Mouse (Mus musculus) lung, postnatal 0 days (tissue): ENCODE data around the gene Gm29776.

ENCODE experiments used
- CTCF ChIP-seq: IDR thresholded peaks from 2 replicates; pipeline ENCODE4 v1.5.1; 2016; ENCODE audit warnings: antibody characterized with exemption, mild to moderate bottlenecking
- EP300 ChIP-seq: IDR thresholded peaks from 2 replicates; pipeline ENCODE4 v1.6.1; 2016; ENCODE audit warnings: antibody characterized with exemption, mild to moderate bottlenecking, control low read depth

DNA sequence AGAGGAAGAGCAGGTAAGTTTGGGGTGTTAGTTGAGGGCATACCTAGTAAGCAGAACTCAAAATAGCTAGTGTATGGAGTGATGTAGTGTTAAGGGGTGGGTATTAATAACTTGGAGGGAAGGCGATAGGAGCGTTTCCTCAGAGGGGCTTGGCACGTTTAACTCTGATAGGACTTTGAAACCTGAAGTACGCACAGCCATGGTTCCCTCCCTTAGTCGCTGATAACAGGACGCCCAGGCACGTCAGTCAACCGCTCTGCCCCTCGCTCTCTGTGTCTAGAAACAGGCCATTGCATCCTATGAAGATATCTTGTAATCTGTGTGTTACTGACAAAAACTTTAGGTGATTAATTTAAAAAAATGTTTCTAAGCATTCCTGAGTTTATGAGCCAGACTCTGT lies 47.4 kb upstream of the Gm29776 start:
- TF ChIP-seq CTCF = no peak
- no peak for TF ChIP-seq EP300
